Mouse (Mus musculus): ENCODE results near the gene Ptprg. TPM values are rescaled to one million over a fixed set of nuclear protein-coding genes. Genes with fewer than 3 reads are reported as not detected.

Gene Ptprg
- total and polyA plus RNA-seq, 3 experiments = not detected

GRCm38 (mm10) chr14:11555521-11556355, 2.4 kb downstream of the Ptprg start:
- Histone ChIP-seq H3K4me1 (ENCODE audit: control insufficient read depth in 1 of 2, insufficient read depth in 2 of 2, low read length in 2 of 2) (no peaks in the 10 kb centered on the region), H3K36me3 (ENCODE audit: control insufficient read depth in 1 of 2, insufficient read depth in 2 of 2, low read length in 2 of 2) (no peaks in the 10 kb centered on the region), H3K79me2 (ENCODE audit: control insufficient read depth, insufficient read depth, low read length, poor library complexity) (no peaks in the 10 kb centered on the region), H3K9ac (ENCODE audit: control insufficient read depth, low read depth, low read length, poor library complexity, severe bottlenecking) (no peak overlapping the region), H3K27ac (ENCODE audit: control insufficient read depth, low read depth, low read length) (no peak overlapping the region), H3K4me3 (ENCODE audit: control insufficient read depth in 1 of 2, insufficient read depth in 1 of 2, low read depth in 2 of 2, low read length in 2 of 2) (no peak overlapping the region), H3K27me3 (ENCODE audit: control insufficient read depth in 1 of 2, insufficient read depth in 2 of 2, low read length in 2 of 2) (no peaks in the 10 kb centered on the region), H3K9me3 (replicated peaks; ENCODE audit: insufficient read depth, low read length) (no peaks in the 10 kb centered on the region)
- TF ChIP-seq TCF12 (IDR thresholded peaks at IDR 0.05; ENCODE audit: low read depth, low read length) (no peak), MXI1 (IDR thresholded peaks at IDR 0.05; ENCODE audit: low read depth, low read length) (no peak), CTCF (IDR thresholded peaks at IDR 0.05 in 2 of 3, conservative IDR thresholded peaks at IDR 0.05 in 1 of 3; ENCODE audit: control insufficient read depth in 1 of 3, insufficient read depth in 1 of 3, low read depth in 2 of 3, low read length in 3 of 3, poor library complexity in 1 of 3, severe bottlenecking in 1 of 3) (no peak), POLR2AphosphoS5 (IDR thresholded peaks at IDR 0.05; ENCODE audit: borderline replicate concordance, low read depth, low read length) (no peak), NELFE (IDR thresholded peaks at IDR 0.05; ENCODE audit: low read depth, low read length) (no peak), NRF1 (IDR thresholded peaks at IDR 0.05; ENCODE audit: insufficient read depth, low read depth, low read length, poor library complexity, severe bottlenecking) (no peak), BHLHE40 (IDR thresholded peaks at IDR 0.05; ENCODE audit: borderline replicate concordance, low read depth, low read length) (no peak), POLR2AphosphoS2 (IDR thresholded peaks at IDR 0.05; ENCODE audit: low read length) (no peak), ETS1 (IDR thresholded peaks at IDR 0.05; ENCODE audit: low read depth, low read length) (no peak), POLR2A (IDR thresholded peaks at IDR 0.05; ENCODE audit: control insufficient read depth in 1 of 2, insufficient read depth in 1 of 2, low read depth in 1 of 2, low read length in 2 of 2, poor library complexity in 1 of 2) (no peak), JUND (IDR thresholded peaks at IDR 0.05; ENCODE audit: low read depth, low read length) (no peak), ELF1 (IDR thresholded peaks at IDR 0.05; ENCODE audit: low read depth, low read length) (no peak), ZNF384 (IDR thresholded peaks at IDR 0.05; ENCODE audit: low read depth, low read length) (no peak), ZMIZ1 (IDR thresholded peaks at IDR 0.05; ENCODE audit: low read depth, low read length) (no peak), USF1 (IDR thresholded peaks at IDR 0.05; ENCODE audit: low read depth, low read length) (no peak)
- no peak for DNase-seq (ENCODE audit: low read depth, low spot score)

GRCm38 (mm10) chr14:11556356-11557130, 3.2 kb downstream of the Ptprg start:
- Histone ChIP-seq H3K9me3 (replicated peaks; ENCODE audit: insufficient read depth, low read length) (no peaks in the 10 kb centered on the region), H3K27me3 (ENCODE audit: control insufficient read depth in 1 of 2, insufficient read depth in 2 of 2, low read length in 2 of 2) (no peaks in the 10 kb centered on the region), H3K36me3 (ENCODE audit: control insufficient read depth in 1 of 2, insufficient read depth in 2 of 2, low read length in 2 of 2) (no peaks in the 10 kb centered on the region), H3K4me1 (ENCODE audit: control insufficient read depth in 1 of 2, insufficient read depth in 2 of 2, low read length in 2 of 2) (no peaks in the 10 kb centered on the region), H3K9ac (ENCODE audit: control insufficient read depth, low read depth, low read length, poor library complexity, severe bottlenecking) (no peak overlapping the region), H3K79me2 (ENCODE audit: control insufficient read depth, insufficient read depth, low read length, poor library complexity) (no peaks in the 10 kb centered on the region), H3K27ac (ENCODE audit: control insufficient read depth, low read depth, low read length) (no peak overlapping the region), H3K4me3 (ENCODE audit: control insufficient read depth in 1 of 2, insufficient read depth in 1 of 2, low read depth in 2 of 2, low read length in 2 of 2) (no peak overlapping the region)
- TF ChIP-seq UBTF (IDR thresholded peaks at IDR 0.05; ENCODE audit: borderline replicate concordance, insufficient read depth, low read depth, low read length) = no peak
- TF ChIP-seq POLR2A (IDR thresholded peaks at IDR 0.05; ENCODE audit: control insufficient read depth in 1 of 2, insufficient read depth in 1 of 2, low read depth in 1 of 2, low read length in 2 of 2, poor library complexity in 1 of 2) = no peak
- DNase-seq (ENCODE audit: low read depth, low spot score) = no peak
